Mouse (Mus musculus) liver, embryonic 14.5 days (tissue): ENCODE measurements around the gene Cks1b. TPM values are rescaled to one million over a fixed set of nuclear protein-coding genes. Genes with fewer than 3 reads are reported as not detected.

Experiments
- ATAC-seq: fragments of 200-750 bp; cut with Nextera tagmentation; 2 replicates; pipeline ENCODE4 v1.8.0; 2017; ENCODE audit warnings: moderate number of reproducible peaks, mild to moderate bottlenecking, moderate library complexity; ENCODE audit not compliant: insufficient read depth
- DNase-seq, 3 experiments: peaks; one replicate each; pipeline ENCODE4 v3.0.0-alpha.2; 2012 to 2013; ENCODE audit warnings: low read depth in 3 of 3, low spot score in 3 of 3
- H3K27ac ChIP-seq: fragments of 300-500 bp; sonication (generic); 2 replicates; pipeline ENCODE4 v1.5.1; 2014; ENCODE audit warnings: moderate library complexity, mild to moderate bottlenecking, control low read depth, inconsistent platforms
- H3K27me3 ChIP-seq: fragments of 300-500 bp; sonication (generic); 2 replicates; pipeline ENCODE4 v1.6.1; 2014; ENCODE audit warnings: mild to moderate bottlenecking, low read length, moderate library complexity; ENCODE audit not compliant: control insufficient read depth, insufficient read depth
- H3K36me3 ChIP-seq: fragments of 300-500 bp; sonication (generic); replicated peaks from 2 replicates; pipeline ENCODE4 v1.6.1; 2014; ENCODE audit warnings: low read depth; ENCODE audit not compliant: control insufficient read depth, insufficient read depth
- H3K4me1 ChIP-seq, 2 experiments: fragments of 200-500 bp in 1 of 2; fragments of 300-500 bp in 1 of 2; sonication (generic) in 1 of 2; replicated peaks; 2 replicates each; pipeline ENCODE4 v1.6.1; 2012 to 2014; ENCODE audit warnings: antibody characterized with exemption in 1 of 2, inconsistent platforms in 1 of 2, low read length in 1 of 2; ENCODE audit not compliant: control insufficient read depth in 2 of 2, insufficient read depth in 2 of 2
- H3K4me2 ChIP-seq: fragments of 300-500 bp; sonication (generic); 2 replicates; pipeline ENCODE4 v1.6.1; 2014; ENCODE audit warnings: low read depth, mild to moderate bottlenecking, control low read depth, moderate library complexity
- H3K4me3 ChIP-seq, 2 experiments: fragments of 200-500 bp in 1 of 2; fragments of 300-500 bp in 1 of 2; sonication (generic) in 1 of 2; 2 replicates each; pipeline ENCODE4 v1.5.1; 2012 to 2014; ENCODE audit warnings: low read depth in 2 of 2, low read length in 2 of 2, mild to moderate bottlenecking in 2 of 2, control low read depth in 1 of 2, inconsistent platforms in 1 of 2, moderate library complexity in 1 of 2; ENCODE audit not compliant: insufficient read depth in 1 of 2
- H3K9ac ChIP-seq: fragments of 300-500 bp; sonication (generic); replicated peaks from 2 replicates; pipeline ENCODE4 v1.6.1; 2014; ENCODE audit warnings: mild to moderate bottlenecking, control low read depth, moderate library complexity
- H3K9me3 ChIP-seq: fragments of 300-500 bp; sonication (generic); 2 replicates; pipeline ENCODE4 v1.6.1; 2016; ENCODE audit warnings: low read length, mixed read lengths; ENCODE audit not compliant: control insufficient read depth
- CTCF ChIP-seq: IDR thresholded peaks from 2 replicates; pipeline ENCODE4 v1.5.1; 2016; ENCODE audit warnings: antibody characterized with exemption, low read depth, control low read depth
- EP300 ChIP-seq: IDR thresholded peaks from 2 replicates; pipeline ENCODE4 v1.6.1; 2016; ENCODE audit warnings: antibody characterized with exemption, low read depth
- WGBS: fragments of 180-500 bp; shearing (Covaris S2); extraction: QIAGEN DNeasy Blood & Tissue Kit; methylation state at CpG from one replicate; pipeline ENCODE4 v1.1.7; 2014; ENCODE audit not compliant: insufficient replicate concordance; 5-methylcytosine and 5-hydroxymethylcytosine counted together
- polyA plus RNA-seq, 2 experiments: library from polyadenylated mRNA; depleted of rRNA in 1 of 2; stranded (reverse) in 1 of 2; unstranded in 1 of 2; fragments of >200 nt; fragmentation: Nextera tagmentation in 1 of 2; extraction: Ambion mirVana in 1 of 2; gene quantifications; 2 replicates each; pipeline versions ENCODE4 v1.2.1 to v1.2.3; 2012 to 2014

Cks1b gene
- polyA plus RNA-seq, 2 experiments: 133 to 295 TPM

- no peak for DNase-seq
- H3K9me3 ChIP-seq: no peaks in the 10 kb centered on the region
- H3K4me3 ChIP-seq: peak overlapping the region; percentile 35 to 61
- peaks cover 20% of the 10 kb centered on the region for H3K27me3 ChIP-seq
- H3K9ac ChIP-seq: no peak overlapping the region
- H3K27ac ChIP-seq: no peak overlapping the region
- H3K4me1 ChIP-seq: peaks cover 9 to 22% of the 10 kb centered on the region in 2 experiments
- peak overlapping the region; percentile 98 for H3K4me2 ChIP-seq
- TF ChIP-seq CTCF (no peak), EP300 (no peak)
- WGBS: 23% methylated on average over 19 of the region's 19 CpGs
- no peak for ATAC-seq
- H3K36me3 ChIP-seq: no peaks in the 10 kb centered on the region
Observed at GRCm38 (mm10) chr3:89390699-89391662, 27.2 kb downstream of the Cks1b start.

DNA sequence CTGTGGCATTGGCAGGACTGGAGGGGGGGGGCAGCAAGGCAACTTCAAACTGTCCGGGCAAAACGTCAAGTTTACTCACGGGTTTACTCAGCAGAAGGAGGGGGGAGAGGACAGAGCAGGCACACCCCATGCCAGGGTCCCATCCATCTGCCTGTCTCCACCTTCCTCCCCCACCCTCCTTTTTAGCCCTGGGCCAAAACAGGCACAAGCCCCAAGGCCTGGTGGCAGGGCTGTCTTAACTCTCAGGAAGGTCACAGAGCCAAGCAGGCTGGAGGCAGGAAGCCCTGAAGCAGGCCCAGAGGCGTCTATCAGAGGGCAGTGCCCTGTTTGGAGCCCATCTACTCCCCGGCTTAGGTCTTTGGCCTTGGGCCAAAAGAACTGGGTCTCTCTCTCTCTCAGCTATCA, 28.1 kb downstream of the Cks1b start:
- no peak overlapping the region for H3K27ac ChIP-seq
- no peaks in the 10 kb centered on the region for H3K36me3 ChIP-seq
- H3K27me3 ChIP-seq: peaks cover 19% of the 10 kb centered on the region
- H3K9ac ChIP-seq: no peak overlapping the region
- no peak overlapping the region for H3K4me3 ChIP-seq
- DNase-seq: no peak
- TF ChIP-seq CTCF: no peak
- no peak for TF ChIP-seq EP300
- H3K9me3 ChIP-seq: no peaks in the 10 kb centered on the region
- 55% methylated on average over 5 of the region's 5 CpGs for WGBS
- 0 out of 2 replicates have a peak overlapping the region, but pooled peaks have one; percentile 7 for H3K4me2 ChIP-seq
- ATAC-seq: no peak
- peaks cover 4 to 16% of the 10 kb centered on the region in 2 experiments for H3K4me1 ChIP-seq

DNA sequence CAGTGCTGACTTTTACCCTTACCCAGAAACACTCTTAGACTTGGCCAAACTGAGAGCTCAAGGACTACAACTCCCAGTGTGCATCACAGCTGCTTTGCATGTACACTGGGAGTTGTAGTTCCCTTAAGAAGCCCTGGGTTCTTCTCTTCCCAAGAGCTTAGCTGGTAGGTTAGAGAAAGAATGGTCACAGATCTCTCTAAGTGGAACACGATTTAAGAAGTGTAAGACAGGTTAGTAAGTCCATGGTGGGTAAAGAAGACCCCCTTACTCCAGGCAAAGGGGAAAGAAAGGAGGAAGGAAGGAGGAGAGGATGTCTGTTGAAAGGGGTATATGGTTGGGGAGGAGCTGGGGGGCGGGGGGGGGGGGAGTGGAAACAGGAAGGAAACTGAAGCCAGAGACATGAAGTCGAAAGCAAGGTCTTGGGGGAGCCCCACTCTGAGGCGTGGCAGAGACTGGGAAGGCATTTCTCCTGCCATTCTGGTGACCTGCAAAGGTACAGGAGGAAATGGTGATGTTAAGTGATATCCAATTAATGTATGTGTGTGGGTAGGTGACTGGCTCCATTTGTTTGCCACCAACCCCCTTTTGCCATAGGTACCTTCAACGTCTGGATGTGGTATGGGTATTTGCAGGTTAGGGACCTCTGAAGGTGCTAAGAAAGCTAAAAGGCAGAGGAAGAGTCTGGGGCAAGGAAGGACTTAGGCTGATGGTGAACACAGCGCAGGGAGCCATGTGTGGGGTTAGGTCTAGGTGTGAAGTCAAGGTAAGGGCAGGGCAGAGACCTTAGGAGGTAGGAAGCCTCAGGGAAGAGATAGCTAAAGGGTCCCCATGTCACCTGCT, 29.1 kb downstream of the Cks1b start:
- ATAC-seq (no peak), DNase-seq (no peak)
- TF ChIP-seq EP300: no peak
- TF ChIP-seq CTCF: no peak
- 24% methylated on average over 6 of the region's 6 CpGs for WGBS
- no peak overlapping the region for H3K4me3 ChIP-seq
- H3K9ac ChIP-seq: no peak overlapping the region
- no peak overlapping the region for H3K4me2 ChIP-seq
- peaks cover 17% of the 10 kb centered on the region for H3K27me3 ChIP-seq
- H3K9me3 ChIP-seq: no peaks in the 10 kb centered on the region
- H3K36me3 ChIP-seq: no peaks in the 10 kb centered on the region
- peaks cover 2 to 14% of the 10 kb centered on the region in 2 experiments; a peak in 2 of 4 replicates for H3K4me1 ChIP-seq
- no peak overlapping the region for H3K27ac ChIP-seq

DNA sequence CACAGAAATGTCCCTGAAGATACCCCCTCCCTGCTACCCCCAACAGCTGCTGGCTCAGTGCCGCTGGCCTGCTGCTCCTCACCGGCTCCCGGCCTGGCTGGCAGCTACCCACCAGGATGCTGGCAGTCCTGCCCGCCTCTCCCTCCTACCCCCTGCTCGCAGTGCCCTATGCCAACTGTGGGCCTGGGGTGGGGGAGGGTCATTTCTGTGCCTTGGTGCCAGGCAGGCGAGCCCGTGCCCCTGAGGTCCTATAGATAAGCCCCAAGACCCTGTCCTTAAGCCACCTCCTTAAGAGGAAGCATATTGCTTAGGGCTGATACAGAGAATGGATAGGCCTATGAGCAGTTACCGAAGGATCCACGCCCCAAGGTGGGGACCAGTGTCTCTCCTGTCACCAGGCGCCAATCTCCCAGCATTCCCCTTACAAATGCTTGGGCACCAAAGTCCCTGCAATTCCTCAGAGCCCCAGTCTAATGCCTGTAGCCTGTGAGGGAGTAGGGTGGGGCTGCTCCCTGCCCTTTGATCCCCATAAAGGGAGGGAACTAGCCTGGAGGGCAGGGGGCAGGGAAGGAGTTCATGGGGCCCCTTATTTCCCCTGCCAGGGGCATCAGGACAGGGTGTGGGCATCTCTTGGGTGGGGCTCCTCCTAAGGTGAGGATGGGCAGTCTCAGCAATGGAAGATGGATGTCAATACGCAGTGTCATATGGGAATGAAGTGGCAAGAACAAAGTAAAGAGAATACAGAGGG, 29.9 kb downstream of the Cks1b start:
- Histone ChIP-seq H3K4me3 (no peak overlapping the region), H3K9ac (no peak overlapping the region), H3K27ac (no peak overlapping the region), H3K4me2 (no peak overlapping the region; the same call in 1 of the 2 replicates), H3K27me3 (peaks cover 17% of the 10 kb centered on the region), H3K9me3 (no peaks in the 10 kb centered on the region), H3K4me1 (peaks cover 0 to 12% of the 10 kb centered on the region in 2 experiments; a peak in 2 of 4 replicates), H3K36me3 (no peaks in the 10 kb centered on the region)
- 42% methylated on average over 11 of the region's 11 CpGs for WGBS
- DNase-seq: no peak
- no peak for ATAC-seq
- no peak for TF ChIP-seq EP300
- TF ChIP-seq CTCF: no peak
